Comparison of ENCODE assay signal across 22 mouse cellular contexts in the genomic region with DNA sequence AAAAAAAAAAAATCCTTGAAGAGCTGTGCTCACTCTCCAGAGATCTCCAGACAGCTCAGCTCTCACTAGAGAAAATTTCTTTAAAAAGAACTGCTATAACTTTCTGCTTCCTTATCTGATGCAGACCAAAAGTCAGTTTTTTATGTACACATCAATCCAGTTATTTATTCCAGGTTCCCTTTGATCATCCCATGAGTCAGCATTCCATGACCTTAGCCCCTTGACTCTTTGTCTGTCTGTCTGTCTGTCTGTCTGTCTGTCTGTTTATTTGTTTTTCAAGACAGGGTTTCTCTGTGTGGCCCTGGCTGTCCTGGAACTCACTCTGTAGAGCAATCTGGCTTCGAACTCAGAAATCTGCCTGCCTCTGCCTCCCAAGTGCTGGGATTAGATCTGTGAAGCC. TPM values are rescaled to one million over a fixed set of nuclear protein-coding genes. Genes with fewer than 3 reads are reported as not detected.
"Had no signal": no experiment of that assay in that cellular context is flagged by ENCODE, and none has a peak within 500 bp of the region (broad histone marks: within the 10 kb centered on the region; RNA-seq: fewer than 3 reads in every experiment).

No protein-coding gene starts in this region.

- H3K27ac ChIP-seq: neural tube, embryonic 15.5 days; stomach, embryonic 15.5 days; stomach, postnatal 0 days had no signal

- DNase-seq: retina, postnatal 1 day; right cerebral cortex, adult 18-20 months; right cerebral cortex, postnatal 14 days; right cerebral cortex, postnatal 25 days; right cerebral cortex, postnatal 4 days; spleen, adult 18-20 months; thymus, adult 18-20 months; thymus, adult 2 months; thymus, postnatal 14 days; thymus, postnatal 25 days; thymus, postnatal 36 days; thymus, postnatal 4 days had no signal

- H3K4me2 ChIP-seq: neural tube, embryonic 15.5 days; stomach, embryonic 15.5 days had no signal

- H3K27me3 ChIP-seq: neural tube, embryonic 15.5 days; stomach, embryonic 15.5 days had no signal

- H3K9ac ChIP-seq: neural tube, embryonic 15.5 days; stomach, embryonic 15.5 days had no signal

- H3K9me3 ChIP-seq: neural tube, embryonic 15.5 days; stomach, embryonic 15.5 days had no signal

- H3K4me3 ChIP-seq: neural tube, embryonic 15.5 days; stomach, embryonic 15.5 days had no signal

- H3K4me1 ChIP-seq: neural tube, embryonic 15.5 days had no signal

- H3K36me3 ChIP-seq: stomach, embryonic 15.5 days had no signal

RNA-seq across cellular contexts. Expression of a gene that starts 18.9 kb away (rescaled TPM):
- total RNA-seq: neutrophil, adult 5-6 weeks had no signal
- polyA plus RNA-seq: neural tube, embryonic 14.5 days; neural tube, embryonic 15.5 days; small intestine, adult 2 months; spleen, adult 2 months; stomach, embryonic 14.5 days; stomach, embryonic 15.5 days; stomach, embryonic 16.5 days; stomach, postnatal 0 days; thymus, adult 2 months; thymus, postnatal 0 days had no signal

RNA-seq across cellular contexts. Expression of a gene that starts 23.2 kb away (rescaled TPM):
- total RNA-seq: neutrophil, adult 5-6 weeks had no signal
- polyA plus RNA-seq: neural tube, embryonic 14.5 days; neural tube, embryonic 15.5 days; small intestine, adult 2 months; spleen, adult 2 months; stomach, embryonic 14.5 days; stomach, embryonic 15.5 days; stomach, embryonic 16.5 days; stomach, postnatal 0 days; thymus, adult 2 months; thymus, postnatal 0 days had no signal
